Mouse (Mus musculus) bone marrow, adult 2 months (tissue): ENCODE results near the gene Hes1.

Experiments
- CTCF ChIP-seq: fragments of 200-500 bp; IDR thresholded peaks from 2 replicates; pipeline ENCODE4 v1.5.1; 2011; ENCODE audit warnings: low read length, control low read depth; ENCODE audit not compliant: control insufficient read depth, insufficient read depth
- POLR2A ChIP-seq: fragments of 200-500 bp; IDR thresholded peaks from 2 replicates; pipeline ENCODE4 v1.6.1; 2011; ENCODE audit warnings: low read depth, mild to moderate bottlenecking, control low read depth, low read length, borderline replicate concordance; ENCODE audit not compliant: control insufficient read depth

DNA sequence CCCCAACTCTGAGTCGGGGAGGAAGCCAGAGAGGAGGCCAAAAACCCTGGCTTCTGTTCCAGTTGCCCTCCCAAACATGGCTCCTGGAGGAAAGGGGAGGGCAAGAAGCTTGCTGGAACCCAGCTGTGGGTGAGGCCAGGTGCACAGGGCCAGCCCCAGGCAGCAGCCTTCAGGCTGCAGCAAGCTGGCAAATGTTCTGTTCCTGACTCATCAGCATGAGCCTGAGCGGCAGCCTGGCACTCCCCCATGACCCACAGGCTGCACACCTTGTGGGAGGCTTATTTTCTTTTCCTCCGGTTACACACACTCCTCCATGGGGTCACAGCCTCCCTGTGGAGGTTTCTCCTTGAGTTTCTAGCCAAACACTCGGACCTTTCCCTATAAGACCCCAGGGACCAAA is 30.2 kb upstream of the Hes1 start:
- TF ChIP-seq CTCF = no peak
- TF ChIP-seq POLR2A = no peak
